Comparison of ENCODE assay signal across 8 mouse cellular contexts in genomic region chr10:128923935-128924334, GRCm38 (mm10). TPM values are rescaled to one million over a fixed set of nuclear protein-coding genes. Genes with fewer than 3 reads are reported as not detected.
DNase-seq lines count a peak whose midpoint lies in the region; ATAC-seq and TF ChIP-seq lines count a peak whose summit lies in the region.

Bloc1s1 (minus strand) TSS chr10:128924035.

- no peaks in the 10 kb centered on the region for H3K79me2 ChIP-seq in liver, adult 2 months (ENCODE audit: control insufficient read depth, insufficient read depth, low read length)

- peak within 1 kb of the TSS; percentile 72 for H3K4me2 ChIP-seq in midbrain, embryonic 13.5 days (replicated peaks)

- no peaks in the 10 kb centered on the region for H3K9me3 ChIP-seq in midbrain, embryonic 13.5 days

- no peak for TF ChIP-seq CTCF in liver, adult 2 months (IDR thresholded peaks at IDR 0.05; ENCODE audit: low read depth, low read length)

- DNase-seq in liver, adult 2 months (ENCODE audit: extremely low read depth, low read depth, low spot score) = no peak
- DNase-seq in liver (no peak), MN1 (ENCODE audit: low spot score) (no peak)
- peak; percentile 45 for DNase-seq in brain, adult 2 months (ENCODE audit: low read depth, low spot score)
- DNase-seq in gonadal fat pad, adult 2 months (ENCODE audit: low read depth) = no peak
- no peak for DNase-seq in layer of hippocampus, postnatal 10 days (ENCODE audit: low spot score in 2 of 2)
- no peak for DNase-seq in cerebellum, adult 9-10 months

- H3K9ac ChIP-seq in liver, adult 2 months (ENCODE audit: low read depth, low read length) = peak within 1 kb of the TSS; percentile 90
- H3K9ac ChIP-seq in midbrain, embryonic 13.5 days (replicated peaks) = peak within 1 kb of the TSS; percentile 87

- H3K36me3 ChIP-seq in liver, adult 2 months (ENCODE audit: control insufficient read depth, insufficient read depth, low read length) = no peaks in the 10 kb centered on the region
- H3K36me3 ChIP-seq in midbrain, embryonic 13.5 days = no peaks in the 10 kb centered on the region; the same call in none of the 2 replicates

- H3K4me3 ChIP-seq in liver, adult 2 months (ENCODE audit: insufficient read depth, low read depth, low read length) = peak within 1 kb of the TSS; percentile 70
- H3K4me3 ChIP-seq in midbrain, embryonic 13.5 days (replicated peaks) = peak within 1 kb of the TSS; percentile 92

- peaks cover 25% of the 10 kb centered on the region for H3K4me1 ChIP-seq in liver, adult 2 months (ENCODE audit: control insufficient read depth, insufficient read depth, low read length)
- peaks cover 43% of the 10 kb centered on the region for H3K4me1 ChIP-seq in midbrain, embryonic 13.5 days (replicated peaks)

- TF ChIP-seq POLR2A in liver, adult 2 months (IDR thresholded peaks at IDR 0.05; ENCODE audit: extremely low read depth, insufficient read depth, low read length) = no peak

- peak within 1 kb of the TSS; percentile 95 for H3K27ac ChIP-seq in liver, adult 2 months (replicated peaks; ENCODE audit: insufficient read depth, low read depth, low read length)
- H3K27ac ChIP-seq in midbrain, embryonic 13.5 days = peak within 1 kb of the TSS; percentile 94

- no peaks in the 10 kb centered on the region for H3K27me3 ChIP-seq in liver, adult 2 months (ENCODE audit: control insufficient read depth, insufficient read depth, low read length)
- H3K27me3 ChIP-seq in midbrain, embryonic 13.5 days = peaks cover 10% of the 10 kb centered on the region; the same call in 1 of the 2 replicates

- WGBS in liver, adult 2 months = 35% methylated on average over 9 of the region's 9 CpGs
- 72% methylated on average over 9 of the region's 9 CpGs for whole genome bisulfite sequencing in midbrain, embryonic 13.5 days

- no peak for ATAC-seq in midbrain, embryonic 13.5 days

RNA-seq across cellular contexts. Expression of gene Bloc1s1, which starts in this region (rescaled TPM):
- total RNA-seq in liver, adult 2 months (2014; rRNA removed) = 91.1 and 106 TPM in 2 replicates
- polyA plus RNA-seq in liver, adult 2 months (2012; rRNA removed) = 192 and 226 TPM in 2 replicates
- polyA plus RNA-seq in gonadal fat pad, adult 2 months (2012; rRNA removed) = 227 and 296 TPM in 2 replicates
- 100 to 1,000 TPM; 109 to 123 TPM for total RNA-seq in layer of hippocampus, postnatal 10 days (2021)
- polyA plus RNA-seq in midbrain, embryonic 13.5 days (2015; fragmentation: Nextera tagmentation; extraction: Ambion mirVana) = 266 and 289 TPM in 2 replicates
